Mouse (Mus musculus): Measurements from ENCODE around the gene Cdk14.

DNA sequence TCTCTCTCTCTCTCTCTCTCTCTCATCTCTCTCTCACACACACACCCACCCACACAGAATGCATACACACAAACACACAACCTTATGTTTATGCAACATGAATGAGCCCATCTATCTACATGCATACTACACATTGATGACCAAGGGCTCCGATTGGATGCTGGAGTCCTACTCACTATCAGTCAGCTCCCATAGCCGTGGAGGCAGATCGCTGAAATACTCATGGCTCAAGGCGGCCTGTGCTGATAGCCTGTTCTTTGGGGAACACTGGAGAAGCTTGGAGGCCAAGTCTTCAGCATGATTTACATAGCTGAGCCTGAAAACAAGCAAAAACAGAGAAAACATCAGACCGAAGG, 526.3 kb downstream of the Cdk14 start:
- TF ChIP-seq CTCF (IDR thresholded peaks at IDR 0.05; ENCODE audit: borderline replicate concordance, insufficient read depth, low read depth, low read length) (no peak), POLR2A (IDR thresholded peaks at IDR 0.05; ENCODE audit: borderline replicate concordance, insufficient read depth, low read length) (no peak)

Measured in cerebellum, adult 2 months (tissue).